Mouse (Mus musculus): Measurements from ENCODE around the gene Lhfpl2. TPM values are rescaled to one million over a fixed set of nuclear protein-coding genes. Genes with fewer than 3 reads are reported as not detected.

Lhfpl2 gene
- total RNA-seq, 4 experiments from 2014 or later = 27.4 to 49.2 (median 34.5) TPM

DNA sequence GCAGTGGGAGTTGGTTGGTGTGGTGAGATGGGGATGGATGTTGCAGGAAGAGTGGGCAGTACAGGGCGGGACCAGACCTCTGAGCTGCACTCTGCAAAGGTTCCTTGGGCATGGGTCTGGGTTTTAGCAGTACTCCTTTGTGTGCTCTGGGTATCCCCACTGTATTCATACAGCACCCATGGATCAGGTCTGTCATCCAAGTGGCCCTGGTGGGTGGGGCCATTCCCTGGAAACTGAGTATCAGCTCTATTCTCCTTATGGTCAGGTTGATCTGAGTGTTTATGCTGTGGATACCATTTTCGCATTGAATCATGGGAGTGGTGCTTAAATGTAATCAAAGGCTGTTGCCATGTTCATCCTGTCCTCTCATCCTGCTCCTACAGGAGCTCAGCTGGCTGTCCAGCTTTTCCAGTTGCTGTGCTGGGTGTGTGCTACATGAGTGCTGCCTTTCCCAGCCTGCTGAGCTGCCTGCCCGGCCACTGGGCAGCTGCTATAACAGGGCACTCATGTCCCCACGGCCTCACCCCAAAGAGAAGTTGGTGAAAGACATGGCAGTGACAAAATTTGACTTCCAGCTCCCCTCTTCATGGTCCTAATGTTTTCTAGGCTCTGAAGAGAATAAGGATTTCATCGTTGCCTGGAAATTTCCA, 9.2 kb downstream of the Lhfpl2 start:
- no peak for DNase-seq

GRCm38 (mm10) chr13:94068308-94068707, 10.7 kb downstream of the Lhfpl2 start:
- no peak for DNase-seq

DNA sequence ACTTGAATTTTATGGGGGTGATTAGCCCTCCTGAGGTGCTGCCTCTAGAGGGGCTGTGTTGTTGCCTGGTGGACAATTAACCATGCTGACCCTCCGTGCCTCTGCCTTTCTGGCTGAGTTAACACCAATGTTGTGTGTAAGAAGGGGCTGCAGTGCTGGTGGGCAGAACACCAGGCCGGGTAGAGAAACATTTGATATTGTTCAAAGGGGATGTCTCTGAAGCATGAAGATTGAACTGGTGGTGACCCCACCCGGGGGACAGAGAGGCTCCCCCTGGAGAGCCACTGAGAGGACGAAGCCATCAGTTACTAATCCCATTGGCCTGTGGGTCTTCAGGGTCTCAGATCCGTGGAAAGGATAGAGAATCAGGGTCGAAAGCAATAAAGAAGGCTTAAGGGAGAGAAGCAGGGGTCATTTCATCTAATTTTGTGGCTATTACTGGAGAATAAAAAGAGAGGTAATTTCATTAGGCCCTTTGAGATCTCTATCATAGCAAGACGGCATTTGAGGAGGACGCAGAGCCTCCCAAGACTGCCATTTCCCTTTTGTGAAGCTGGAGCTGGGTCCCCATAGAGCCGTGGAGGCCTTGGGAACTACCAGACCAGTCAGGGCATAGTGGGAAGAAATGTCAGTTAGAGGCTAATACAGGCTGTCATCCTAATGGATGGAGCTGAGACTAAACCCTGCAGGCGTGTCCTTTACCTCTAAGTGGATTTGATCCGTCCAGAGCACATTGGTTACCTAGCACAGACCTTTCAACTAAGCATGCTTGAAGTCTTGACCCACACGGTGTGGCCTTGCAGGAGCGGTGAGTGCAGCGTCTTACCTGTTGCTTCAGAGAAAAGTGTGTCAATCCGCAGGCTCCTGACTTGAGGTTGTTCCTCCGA, 12.1 kb downstream of the Lhfpl2 start:
- no peak for DNase-seq

DNA sequence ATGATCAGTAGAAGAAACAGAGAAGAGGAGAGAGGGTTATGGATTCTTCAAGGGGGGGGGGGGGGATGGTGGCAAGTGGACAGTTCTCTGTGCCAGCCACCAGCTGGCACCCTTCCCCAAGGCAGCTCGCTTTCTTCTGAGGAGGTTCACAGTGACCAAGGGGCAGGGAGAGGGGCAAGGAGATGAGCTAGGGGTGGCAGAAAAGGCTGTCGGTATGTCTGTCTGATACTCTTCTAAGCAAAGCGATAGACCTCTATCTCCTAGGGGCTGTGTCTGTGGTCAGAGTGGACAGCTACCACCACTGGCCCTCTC, 12.7 kb downstream of the Lhfpl2 start:
- no peak for DNase-seq

GRCm38 (mm10) chr13:94070927-94071326, 13.3 kb downstream of the Lhfpl2 start:
- no peak for DNase-seq

DNA sequence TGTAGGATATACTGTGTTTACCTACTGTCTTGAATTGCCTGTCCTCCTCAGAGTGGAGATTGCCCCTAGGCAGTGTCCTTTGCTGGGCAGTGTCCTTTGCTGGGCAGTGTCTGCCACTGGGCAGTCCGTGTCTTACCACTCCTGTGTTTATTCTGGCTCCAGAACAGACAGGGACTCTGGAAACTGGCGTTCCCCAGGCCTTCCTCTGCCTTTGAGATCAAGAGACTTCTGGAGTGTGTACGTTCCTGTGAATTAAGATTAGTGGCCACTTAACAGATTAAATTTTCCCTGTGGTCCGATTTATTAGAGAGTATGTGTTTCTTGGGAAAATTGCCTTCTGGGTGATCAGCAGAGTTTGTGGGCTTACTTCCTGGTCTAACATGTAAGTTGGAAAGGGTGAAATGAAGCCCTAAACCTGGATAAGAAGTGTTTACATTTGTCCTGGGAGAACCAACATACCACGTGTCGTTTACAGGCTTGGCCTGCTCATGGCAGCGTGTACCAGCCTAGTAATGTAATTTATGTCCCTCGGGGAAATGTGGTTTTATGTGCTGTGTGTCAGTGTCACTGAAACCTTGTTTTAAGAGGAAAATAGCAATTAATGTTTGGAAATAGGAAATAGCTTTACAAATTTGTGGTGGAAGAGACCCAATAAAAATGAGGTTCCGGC, 15.6 kb downstream of the Lhfpl2 start:
- no peak for DNase-seq

DNA sequence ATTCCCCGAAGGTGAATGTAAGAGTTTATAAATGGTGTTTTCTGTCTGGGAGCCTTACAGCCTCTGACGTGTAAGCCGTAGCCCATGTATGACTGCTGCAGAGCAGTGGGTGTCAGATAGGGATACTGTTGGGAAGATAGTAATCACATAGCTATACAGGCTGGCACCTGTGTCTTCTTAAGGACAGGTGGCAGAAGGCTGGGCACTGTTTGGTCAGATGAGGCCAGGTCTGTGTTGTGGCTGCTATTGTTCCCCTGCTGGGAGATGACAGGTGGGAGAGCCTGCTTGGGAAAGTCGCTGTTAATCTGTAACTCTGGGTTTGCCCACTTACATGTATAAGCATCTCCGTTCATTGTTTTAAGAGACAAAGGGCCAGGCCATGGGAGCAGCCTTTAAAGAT, 16.1 kb downstream of the Lhfpl2 start:
- no peak for DNase-seq

- no peak for DNase-seq
Measured at GRCm38 (mm10) chr13:94075181-94075580, 17.6 kb downstream of the Lhfpl2 start.

GRCm38 (mm10) chr13:94077136-94078018, 19.8 kb downstream of the Lhfpl2 start:
- no peak for DNase-seq

DNA sequence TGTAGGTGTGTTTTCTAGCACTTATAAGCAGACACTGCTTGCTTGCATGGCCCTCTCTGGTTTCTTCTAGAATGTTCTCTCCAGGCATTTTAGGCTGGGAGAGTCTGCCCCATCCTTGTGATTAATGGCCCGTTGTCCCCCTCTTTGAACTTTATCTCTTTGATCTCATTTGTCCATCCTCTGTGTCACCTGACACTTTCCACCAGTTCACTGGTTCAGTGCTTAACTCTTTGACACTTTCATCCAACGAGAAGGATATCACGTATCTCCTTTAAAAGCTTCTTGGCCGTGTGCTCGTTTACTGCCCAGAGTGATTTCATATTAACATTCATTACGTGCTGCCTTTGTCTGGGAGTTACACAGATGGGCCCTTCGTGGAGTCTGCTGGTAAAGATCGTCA, 25.6 kb downstream of the Lhfpl2 start:
- no peak for DNase-seq

- no peak for DNase-seq
Measured at GRCm38 (mm10) chr13:94084220-94085126, 26.9 kb downstream of the Lhfpl2 start.

DNA sequence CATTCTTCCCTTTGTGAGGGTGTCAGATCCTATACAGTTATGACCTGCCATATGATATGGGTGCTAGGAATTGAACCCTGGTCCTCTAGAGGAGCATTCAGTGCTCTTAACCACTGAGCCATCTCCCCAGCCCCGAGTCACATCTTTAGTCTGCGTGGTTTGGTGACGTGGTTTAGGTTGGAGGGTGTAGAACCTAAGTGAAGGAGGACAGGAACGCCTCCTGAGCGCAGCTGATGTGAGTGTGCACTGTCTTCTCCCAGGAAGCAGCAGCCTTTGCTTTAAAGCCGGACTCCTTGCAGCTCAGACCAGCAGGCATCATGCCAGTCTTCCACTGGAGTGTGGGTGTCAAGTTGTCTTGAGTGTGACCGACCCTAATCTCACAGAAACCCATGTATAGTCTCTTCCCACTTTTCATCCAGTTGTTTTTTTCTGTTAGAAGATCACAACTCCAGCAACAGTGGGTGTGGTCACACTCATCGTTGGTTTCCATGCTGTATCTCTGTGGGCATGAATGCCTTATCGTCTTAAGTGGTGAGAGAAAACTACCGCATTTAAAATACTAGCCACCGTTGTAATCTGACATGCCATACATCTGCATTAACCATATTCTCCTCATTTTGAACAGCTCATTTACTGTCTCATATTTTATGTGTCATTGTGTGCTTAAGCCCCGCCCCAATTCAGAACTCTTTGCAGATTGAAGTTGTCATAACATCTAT, 28.7 kb downstream of the Lhfpl2 start:
- DNase-seq = no peak

DNA sequence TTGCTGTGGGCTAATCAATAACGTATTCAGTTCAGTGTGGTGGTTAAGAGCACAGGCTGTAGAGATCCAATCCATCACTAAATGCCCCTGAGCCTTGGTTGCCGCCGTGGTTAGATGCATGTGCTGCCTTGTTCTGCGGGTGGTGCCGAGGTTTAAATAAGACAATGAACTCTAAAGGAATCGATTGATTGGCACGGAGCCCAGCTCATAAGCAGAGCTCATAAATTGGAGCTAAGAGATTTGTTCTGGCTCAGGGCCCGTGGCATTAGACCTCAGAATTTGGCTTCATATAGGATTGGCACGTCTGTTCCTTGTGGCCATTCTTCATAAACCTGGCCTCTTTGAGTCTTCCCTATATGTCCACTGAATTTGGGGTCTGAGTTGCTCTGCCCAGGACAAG, 29.5 kb downstream of the Lhfpl2 start:
- DNase-seq = no peak

GRCm38 (mm10) chr13:94088788-94089187, 31.2 kb downstream of the Lhfpl2 start:
- DNase-seq = no peak

- no peak for DNase-seq
Measured at GRCm38 (mm10) chr13:94089286-94089685, 31.7 kb downstream of the Lhfpl2 start.

DNA sequence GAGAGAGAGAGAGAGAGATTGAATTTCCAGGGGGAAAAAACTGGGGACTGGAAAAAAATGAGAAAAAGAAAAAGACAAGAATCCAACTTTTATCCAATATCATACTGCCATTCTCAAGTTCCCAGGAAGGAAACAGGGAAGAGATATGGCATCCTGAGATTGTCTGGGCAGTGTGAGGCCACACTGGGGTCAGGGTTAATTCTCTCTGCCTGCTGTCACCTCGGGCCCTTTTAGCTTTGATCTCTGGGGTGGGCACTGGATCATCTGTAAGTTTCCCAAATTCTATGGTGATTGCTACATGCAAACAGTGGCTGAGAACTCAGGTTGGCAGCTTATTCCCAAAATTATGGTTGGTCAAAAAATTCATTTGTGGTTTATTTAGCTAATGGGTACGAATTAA, 33.8 kb downstream of the Lhfpl2 start:
- no peak for DNase-seq

- no peak for DNase-seq
Measured at GRCm38 (mm10) chr13:94094176-94094575, 36.6 kb downstream of the Lhfpl2 start.

DNA sequence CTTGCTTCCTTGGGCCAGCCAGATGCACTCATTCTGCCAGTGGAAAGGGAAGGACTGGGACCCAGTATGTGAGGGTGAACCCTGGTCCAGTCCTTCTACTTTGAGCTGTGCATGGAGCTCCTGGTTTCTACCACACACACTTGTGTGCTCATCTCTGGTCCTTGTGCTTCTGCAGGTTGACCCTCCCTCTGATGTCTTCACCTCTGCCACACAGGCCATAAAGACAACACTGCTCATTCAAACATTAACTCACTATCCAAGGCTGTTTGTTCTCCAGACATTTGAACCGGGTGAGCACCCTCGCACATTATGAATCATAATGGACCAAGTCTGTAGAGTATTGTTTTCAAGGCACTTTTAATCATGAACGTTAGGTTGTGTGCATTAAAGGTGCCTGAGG, 37.0 kb downstream of the Lhfpl2 start:
- DNase-seq = no peak

- DNase-seq = no peak
Measured at GRCm38 (mm10) chr13:94095202-94095601, 37.6 kb downstream of the Lhfpl2 start.

DNA sequence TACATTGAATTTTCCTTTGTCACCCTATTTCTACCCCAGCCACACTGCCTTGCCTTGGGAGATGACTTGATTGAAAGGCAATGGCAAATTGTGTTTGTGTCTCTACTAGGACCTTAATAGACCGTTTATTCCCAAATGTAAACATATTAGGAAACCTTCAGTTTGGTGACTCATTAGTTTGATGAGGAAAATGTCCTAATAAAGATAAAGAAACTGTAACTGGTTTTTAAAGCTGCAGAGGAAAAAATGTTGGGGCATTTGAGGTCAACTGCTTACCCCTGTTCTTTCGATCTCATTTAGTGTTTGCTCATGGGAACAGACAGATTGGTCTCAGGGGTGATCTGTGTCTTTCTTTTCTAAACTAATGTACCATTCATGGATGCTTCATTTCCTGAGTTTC, 40.1 kb downstream of the Lhfpl2 start:
- DNase-seq = no peak
